Mouse (Mus musculus) lung, adult 2 months (tissue): Measurements from ENCODE around the gene Abhd2.

Source experiments
- CTCF ChIP-seq: fragments of 200-500 bp; IDR thresholded peaks from 2 replicates; pipeline ENCODE4 v1.5.1; 2011; ENCODE audit warnings: mild to moderate bottlenecking, low read length, control low read depth; ENCODE audit not compliant: insufficient read depth
- POLR2A ChIP-seq: fragments of 200-500 bp; IDR thresholded peaks from 2 replicates; pipeline ENCODE4 v1.6.1; 2011; ENCODE audit warnings: low read depth, mild to moderate bottlenecking, control low read depth, low read length, borderline replicate concordance; ENCODE audit errors: extremely low read depth

DNA sequence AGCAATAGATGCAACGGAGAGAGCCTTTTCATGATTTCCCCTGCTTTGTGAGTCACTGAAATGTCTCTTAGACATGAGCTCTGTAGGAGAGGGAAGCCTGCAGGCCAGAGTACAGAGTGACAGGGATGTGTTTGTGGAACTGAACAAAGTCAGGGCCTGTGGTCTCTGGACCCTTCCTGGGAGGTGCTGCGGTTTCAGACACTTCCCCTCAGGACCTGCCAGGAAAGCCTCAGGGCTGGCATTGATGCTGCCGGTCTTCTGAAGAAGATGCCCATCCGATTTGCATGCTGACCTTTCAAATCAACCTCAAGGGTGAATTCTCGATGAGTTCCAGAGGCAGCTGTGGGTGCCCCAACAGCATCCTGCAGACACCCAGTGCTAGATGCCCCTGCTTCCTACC lies 41.5 kb downstream of the Abhd2 start:
- TF ChIP-seq POLR2A (no peak), CTCF (no peak)
